Mouse (Mus musculus) common myeloid progenitor, adult 5-6 weeks (primary cell): ENCODE data around the gene Olfr1248. TPM values are rescaled to one million over a fixed set of nuclear protein-coding genes. Genes with fewer than 3 reads are reported as not detected.
"Not testable (repeated sequence)": the region's sequence is repeated elsewhere in the genome, so short reads cannot be mapped to it uniquely, and the experiment has no call there.

ENCODE experiments used
- ATAC-seq: replicated peaks from 2 replicates; pipeline ENCODE4 v1.8.0; 2016; ENCODE audit warnings: low read depth, mild to moderate bottlenecking, moderate TSS enrichment, inconsistent platforms; ENCODE audit not compliant: poor library complexity, severe bottlenecking
- total RNA-seq: library from RNA; stranded (forward); fragments of 200-1000, 187-1606 nt; gene quantifications from 2 replicates; pipeline ENCODE4 v1.2.3, GENCODE M21; 2017

The Olfr1248 gene
- not detected in 2 replicates for total RNA-seq

- ATAC-seq = not testable (repeated sequence)
These were observed at the start of gene Olfr1248 for GRCm38 (mm10) chr2:89618145-89618544. Gene Olfr1248, minus strand, starts transcription at chr2:89618245.

DNA sequence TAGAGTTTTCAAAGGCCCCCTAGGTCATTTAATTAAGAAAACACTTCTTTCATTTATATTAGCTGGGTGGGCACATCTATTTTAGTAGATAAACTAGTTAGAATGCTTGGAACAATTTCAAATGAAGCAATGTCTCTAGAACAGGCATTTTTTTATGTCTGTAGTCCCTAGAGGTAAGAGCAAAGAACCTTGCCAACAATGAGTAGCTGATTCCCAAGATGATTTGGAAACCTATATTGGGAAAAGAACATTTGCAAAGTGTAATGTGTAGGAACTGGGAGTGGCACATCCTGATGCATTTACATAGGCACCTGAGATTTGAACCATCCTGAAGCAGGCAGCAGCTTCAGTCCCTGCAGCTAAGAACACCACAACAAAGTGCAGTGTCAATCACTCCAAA lies 43.3 kb upstream of the Olfr1248 start, which contains the start of gene Olfr1250:
Olfr1250 (minus strand) TSS at position 101 of the 400 bp plus-strand sequence.
- ATAC-seq = no peak

DNA sequence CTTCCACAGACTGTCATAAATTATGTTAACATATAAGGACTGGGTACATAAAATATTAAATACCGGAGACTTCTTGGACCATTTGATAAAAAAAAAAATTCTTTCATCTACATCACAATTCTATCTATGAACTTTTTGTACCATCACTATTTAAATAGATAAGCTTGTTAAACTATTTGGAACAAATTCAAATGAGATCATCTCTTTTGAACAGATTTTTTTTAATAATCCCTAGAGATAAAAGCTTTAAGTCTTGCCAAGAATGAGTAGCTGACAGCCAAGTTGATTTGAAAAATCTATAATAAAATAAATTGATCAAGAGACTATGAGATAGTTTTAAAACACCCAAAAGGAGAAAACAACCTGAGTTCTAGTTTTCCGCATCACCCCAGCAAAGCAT lies 16.8 kb upstream of the Olfr1248 start, which contains the start of gene Olfr1249:
Olfr1249 (minus strand) TSS at position 101 of the 400 bp plus-strand sequence.
- ATAC-seq = no peak

GRCm38 (mm10) chr2:89614030-89614429 lies 4.0 kb downstream of the Olfr1248 start, which contains the start of gene Olfr1247:
Gene Olfr1247, minus strand, starts transcription at chr2:89614130.
- ATAC-seq = no peak

DNA sequence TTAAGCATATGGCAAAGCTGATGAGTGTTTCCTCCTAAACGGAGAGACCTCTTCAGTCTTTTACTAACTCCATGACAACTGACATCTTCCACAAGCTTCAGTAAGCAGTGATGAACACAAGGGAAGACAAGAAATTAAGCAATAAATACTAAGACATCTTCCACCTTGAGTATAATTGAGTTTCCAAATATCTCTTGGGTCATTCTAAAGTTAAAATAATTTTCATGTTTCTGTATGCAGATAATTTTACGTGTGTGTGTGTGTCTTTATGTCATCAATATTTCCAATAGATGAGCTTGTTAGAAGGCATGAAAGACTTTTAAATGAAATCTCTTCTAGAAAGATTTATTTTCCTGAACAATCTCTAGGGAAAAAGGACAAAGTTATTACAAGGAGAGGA lies 25.0 kb downstream of the Olfr1248 start, which contains the start of gene Olfr1246:
Olfr1246 (minus strand) TSS at position 101 of the 400 bp plus-strand sequence.
- ATAC-seq = no peak

DNA sequence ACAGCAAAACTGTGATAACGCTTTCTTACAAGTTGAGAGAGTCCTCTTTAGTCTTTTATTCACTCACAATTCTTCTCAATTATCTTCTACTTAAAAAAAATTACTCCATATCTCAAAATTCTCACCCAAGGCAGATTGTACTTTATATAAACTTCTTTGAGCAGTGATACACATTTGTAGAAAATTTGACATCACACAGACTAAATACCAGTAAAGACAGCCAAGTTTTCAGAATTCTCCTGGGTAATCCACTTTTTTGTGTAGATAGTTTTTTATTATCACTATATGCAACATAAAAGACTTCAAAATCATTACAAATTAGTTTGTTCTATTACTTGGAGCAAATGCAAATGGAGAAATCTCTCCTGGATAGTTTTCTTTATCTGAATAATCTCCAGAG lies 39.7 kb downstream of the Olfr1248 start, which contains the start of gene Olfr1245:
Olfr1245 (minus strand) TSS at position 101 of the 400 bp plus-strand sequence.
- ATAC-seq = no peak

Other genes with a start within 250 kb of the Olfr1248 start
- not detected in 2 replicates for gene Olfr1238, start 208.6 kb downstream of the Olfr1248 start, total RNA-seq
- gene Olfr1239, start 197.8 kb downstream of the Olfr1248 start, total RNA-seq = not detected in 2 replicates
- not detected in 2 replicates for gene Olfr1240, start 175.2 kb downstream of the Olfr1248 start, total RNA-seq
- gene Olfr1241, start 131.1 kb downstream of the Olfr1248 start, total RNA-seq = not detected in 2 replicates
- gene Olfr1242, start 119.9 kb downstream of the Olfr1248 start, total RNA-seq = not detected in 2 replicates
- not detected in 2 replicates for gene Olfr1243, start 86.8 kb downstream of the Olfr1248 start, total RNA-seq
- not detected in 2 replicates for gene Olfr1245, start 39.8 kb downstream of the Olfr1248 start, total RNA-seq
- gene Olfr1246, start 25.1 kb downstream of the Olfr1248 start, total RNA-seq = not detected in 2 replicates
- gene Olfr1247, start 4.1 kb downstream of the Olfr1248 start, total RNA-seq = not detected in 2 replicates
- gene Olfr1249, start 16.7 kb upstream of the Olfr1248 start, total RNA-seq = not detected in 2 replicates
- not detected in 2 replicates for gene Olfr1250, start 43.2 kb upstream of the Olfr1248 start, total RNA-seq
- gene Olfr1251, start 53.7 kb upstream of the Olfr1248 start, total RNA-seq = not detected in 2 replicates
- not detected in 2 replicates for gene Olfr1252, start 106.8 kb upstream of the Olfr1248 start, total RNA-seq
- not detected in 2 replicates for gene Olfr1253, start 138.8 kb upstream of the Olfr1248 start, total RNA-seq
- not detected in 2 replicates for gene Olfr1254, start 175.4 kb upstream of the Olfr1248 start, total RNA-seq
- not detected in 2 replicates for gene Olfr1255, start 193.8 kb upstream of the Olfr1248 start, total RNA-seq
- gene Olfr1256, start 223.3 kb upstream of the Olfr1248 start, total RNA-seq = not detected in 2 replicates
- not detected in 2 replicates for gene Olfr48, start 230.0 kb upstream of the Olfr1248 start, total RNA-seq